Mouse (Mus musculus) 3134 (cell line): ENCODE measurements around the gene Sept3.

Experiments
- DNase-seq: peaks from one replicate; pipeline ENCODE4 v3.0.0-alpha.2; 2011; ENCODE audit warnings: low spot score; ENCODE audit not compliant: insufficient read length; ENCODE audit errors: extremely low read depth

The Sept3 gene

DNA sequence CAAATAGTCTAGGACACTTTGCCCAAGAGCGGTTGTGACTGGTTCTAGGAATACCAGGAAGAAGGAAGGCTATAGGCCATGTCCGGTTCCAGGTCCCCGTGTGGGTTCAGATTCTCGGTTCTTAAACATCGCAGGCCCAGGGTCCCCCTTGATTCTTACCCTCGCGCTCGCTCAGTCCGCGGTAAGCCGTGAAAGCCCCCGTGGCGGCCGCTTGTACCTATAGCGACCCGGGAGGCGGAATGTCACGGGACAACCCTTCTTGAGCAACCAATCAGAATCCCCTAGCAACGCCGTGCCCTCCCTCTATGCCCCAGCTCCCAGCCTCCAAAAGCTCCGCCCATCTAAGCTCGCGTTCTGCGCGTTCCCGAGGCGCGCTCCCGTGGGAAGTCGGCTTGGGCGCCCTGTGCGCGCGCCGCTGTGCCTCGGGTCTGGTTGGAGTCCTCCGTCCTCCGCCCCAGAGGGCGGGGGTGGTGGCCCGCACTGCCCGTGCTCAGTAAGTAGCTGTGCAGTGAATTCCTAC, 64.0 kb downstream of the Sept3 start, which contains the start of the genes Naga, Pheta2 and Smdt1:
TSS of gene Naga (minus strand) at position 333 of the 520 bp plus-strand sequence.
TSS of gene Pheta2 (plus strand) at position 350 of the 520 bp plus-strand sequence.
TSS of gene Smdt1 (plus strand) at position 367 of the 520 bp plus-strand sequence.
- peak; percentile 96 for DNase-seq

DNA sequence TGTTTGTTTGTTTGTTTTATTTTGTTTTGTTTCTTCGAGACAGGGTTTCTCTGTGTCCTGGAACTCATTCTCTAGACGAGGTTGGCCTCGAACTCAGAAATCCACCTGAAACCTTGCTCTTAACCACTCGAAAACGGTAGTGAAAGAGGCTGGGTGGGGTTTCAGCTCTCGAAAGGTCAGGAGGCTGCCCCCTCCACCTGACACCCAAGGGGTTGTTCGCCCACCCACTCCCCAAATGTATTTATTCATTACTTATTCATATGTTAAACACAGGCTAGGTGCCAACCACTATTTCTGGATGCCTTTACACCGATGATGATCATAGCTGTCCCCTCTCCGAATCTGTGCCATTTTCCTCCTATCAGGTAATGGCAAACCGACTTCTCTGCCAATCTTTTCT, 64.5 kb downstream of the Sept3 start:
- DNase-seq: no peak

GRCm38 (mm10) chr15:82339634-82340254, 65.1 kb downstream of the Sept3 start:
- DNase-seq: no peak

DNA sequence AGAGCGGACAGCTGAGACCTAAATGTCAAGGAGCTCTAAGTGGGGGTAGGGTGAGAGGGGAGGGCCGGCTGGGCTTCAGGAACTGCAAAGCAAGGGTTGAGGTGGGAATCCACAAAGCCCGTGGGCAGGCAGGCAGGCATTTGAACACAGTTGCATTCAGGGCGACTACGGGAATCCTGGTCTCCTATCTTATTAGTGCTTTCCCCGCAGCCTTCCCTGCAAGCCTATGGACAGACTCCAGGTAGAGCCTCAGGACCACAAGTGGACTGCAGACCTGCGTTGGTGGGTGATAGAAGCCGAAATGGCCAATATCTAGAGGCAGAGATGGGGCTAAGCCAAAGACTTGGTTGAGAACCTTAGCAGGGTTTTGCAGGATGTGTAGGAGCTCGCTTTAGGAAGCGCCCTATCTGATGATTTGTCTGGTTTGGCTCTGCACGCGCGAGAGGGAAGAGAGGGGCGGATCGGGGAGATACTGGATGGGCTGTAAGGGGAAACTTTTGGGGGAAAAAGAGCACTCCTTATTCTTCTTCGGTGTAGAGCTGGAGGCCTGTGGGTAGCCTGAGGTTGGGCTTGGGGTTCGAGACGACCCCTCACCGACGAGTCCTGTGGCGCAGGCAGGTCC, 65.8 kb downstream of the Sept3 start:
- DNase-seq: no peak

- no peak for DNase-seq
These were observed 66.4 kb downstream of the Sept3 start for GRCm38 (mm10) chr15:82341036-82341501.

DNA sequence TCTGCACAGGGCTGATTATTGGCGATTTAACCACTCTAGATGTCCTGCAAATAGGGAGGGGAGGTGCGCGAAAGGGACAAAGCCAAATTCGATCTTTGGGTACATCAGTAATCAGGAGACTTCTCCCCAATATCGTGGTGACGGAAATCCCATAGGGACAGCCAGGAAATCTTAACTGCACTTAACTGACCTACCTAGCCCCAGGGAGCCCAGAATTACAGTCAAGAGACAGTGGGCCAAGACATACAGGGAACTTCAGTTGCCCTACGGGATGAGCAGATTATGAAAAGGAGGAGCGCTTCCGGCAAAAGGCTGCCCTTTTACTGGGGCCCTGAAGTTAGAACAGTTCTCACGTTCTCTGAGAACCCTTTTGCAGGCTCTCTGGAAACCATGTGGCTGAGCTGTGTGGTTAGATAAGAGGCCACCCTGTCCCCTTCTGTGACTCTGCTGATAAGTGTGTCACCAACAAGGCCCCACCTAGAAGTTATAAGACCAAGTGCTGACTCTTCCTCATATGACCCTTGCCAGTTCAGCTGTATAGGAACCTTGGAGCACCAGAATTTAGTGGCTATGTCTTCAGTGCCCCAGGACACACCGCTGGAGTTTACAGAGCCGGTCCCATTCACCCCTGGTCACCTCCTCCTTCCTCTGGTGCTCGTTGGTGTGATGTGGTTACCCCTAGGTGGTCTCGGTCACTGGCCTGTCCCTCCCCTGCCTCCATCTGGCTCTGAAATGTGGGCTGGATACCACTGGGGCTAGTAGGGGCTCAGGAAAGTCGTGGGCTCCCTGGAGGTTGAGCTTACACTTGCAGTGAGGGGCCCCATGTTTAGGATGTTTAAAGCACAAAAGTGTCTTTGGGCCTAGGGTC, 67.2 kb downstream of the Sept3 start:
- DNase-seq: no peak

GRCm38 (mm10) chr15:82342543-82342935, 67.8 kb downstream of the Sept3 start:
- no peak for DNase-seq

GRCm38 (mm10) chr15:82343368-82344287, 68.9 kb downstream of the Sept3 start:
- DNase-seq: no peak
